Mouse (Mus musculus) liver, embryonic 12.5 days (tissue): ENCODE results near the gene Pdilt. TPM values are rescaled to one million over a fixed set of nuclear protein-coding genes. Genes with fewer than 3 reads are reported as not detected.
"Not testable (repeated sequence)": the region's sequence is repeated elsewhere in the genome, so short reads cannot be mapped to it uniquely, and the experiment has no call there.

Experiments
- ATAC-seq: fragments of 200-750 bp; cut with Nextera tagmentation; 2 replicates; pipeline ENCODE4 v1.8.0; 2017; ENCODE audit warnings: moderate number of reproducible peaks, mild to moderate bottlenecking, moderate library complexity
- H3K27ac ChIP-seq: fragments of 300-500 bp; sonication (generic); 2 replicates; pipeline ENCODE4 v1.5.1; 2016; ENCODE audit warnings: mild to moderate bottlenecking
- H3K27me3 ChIP-seq: fragments of 300-500 bp; sonication (generic); replicated peaks from 2 replicates; pipeline ENCODE4 v1.6.1; 2016; ENCODE audit warnings: mild to moderate bottlenecking, moderate library complexity
- H3K36me3 ChIP-seq: fragments of 300-500 bp; sonication (generic); 2 replicates; pipeline ENCODE4 v1.6.1; 2016; ENCODE audit warnings: mild to moderate bottlenecking, moderate library complexity
- H3K4me1 ChIP-seq: fragments of 300-500 bp; sonication (generic); 2 replicates; pipeline ENCODE4 v1.6.1; 2016
- H3K4me2 ChIP-seq: fragments of 300-500 bp; sonication (generic); 2 replicates; pipeline ENCODE4 v1.6.1; 2016; ENCODE audit warnings: mild to moderate bottlenecking, moderate library complexity
- H3K4me3 ChIP-seq: fragments of 300-500 bp; sonication (generic); 2 replicates; pipeline ENCODE4 v1.5.1; 2016; ENCODE audit warnings: mild to moderate bottlenecking, moderate library complexity
- H3K9ac ChIP-seq: fragments of 300-500 bp; sonication (generic); 2 replicates; pipeline ENCODE4 v1.6.1; 2016; ENCODE audit warnings: mild to moderate bottlenecking, moderate library complexity
- H3K9me3 ChIP-seq: fragments of 300-500 bp; sonication (generic); replicated peaks from 2 replicates; pipeline ENCODE4 v1.6.1; 2016; ENCODE audit warnings: mild to moderate bottlenecking, moderate library complexity
- WGBS: fragments of 180-500 bp; shearing (Covaris S2); methylation state at CpG from one replicate; pipeline ENCODE4 v1.1.7; 2016; ENCODE audit not compliant: insufficient replicate concordance; 5-methylcytosine and 5-hydroxymethylcytosine counted together
- polyA plus RNA-seq: library from polyadenylated mRNA; unstranded; fragments of >200 nt; fragmentation: Nextera tagmentation; extraction: Ambion mirVana; gene quantifications from 2 replicates; pipeline ENCODE4 v1.2.1, GENCODE M21; 2016

Pdilt gene
- polyA plus RNA-seq: not detected in 2 replicates

DNA sequence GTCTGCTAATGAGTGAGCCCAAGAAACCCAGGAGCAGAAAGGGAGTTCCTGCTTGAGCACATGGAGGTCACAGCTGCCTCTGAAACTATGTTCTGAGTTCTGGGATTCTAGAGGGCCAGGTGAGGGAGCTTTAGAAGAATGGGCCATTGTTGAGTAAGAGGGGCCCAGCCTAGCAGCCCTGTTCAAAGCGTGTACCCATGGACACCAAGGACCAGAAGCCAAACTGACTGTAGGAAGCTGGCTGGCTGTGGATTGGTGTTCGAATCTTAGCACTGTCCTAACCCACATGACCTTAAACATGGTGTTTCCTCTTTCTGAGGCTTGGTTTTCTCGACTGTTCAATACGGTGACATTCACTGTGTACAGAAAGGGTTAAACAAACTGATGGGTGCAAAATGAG is at the start of gene Pdilt:
Pdilt (minus strand) TSS at position 101 of the 400 bp plus-strand sequence.
- ATAC-seq: no peak
- H3K27me3 ChIP-seq: no peaks in the 10 kb centered on the region
- no peak within 1 kb of the TSS for H3K4me2 ChIP-seq
- H3K4me1 ChIP-seq: no peaks in the 10 kb centered on the region
- H3K27ac ChIP-seq: no peak within 1 kb of the TSS
- WGBS: 37% methylated on average over 4 of the region's 4 CpGs
- no peak within 1 kb of the TSS for H3K4me3 ChIP-seq
- H3K36me3 ChIP-seq: no peaks in the 10 kb centered on the region
- no peak within 1 kb of the TSS for H3K9ac ChIP-seq
- H3K9me3 ChIP-seq: no peaks in the 10 kb centered on the region

DNA sequence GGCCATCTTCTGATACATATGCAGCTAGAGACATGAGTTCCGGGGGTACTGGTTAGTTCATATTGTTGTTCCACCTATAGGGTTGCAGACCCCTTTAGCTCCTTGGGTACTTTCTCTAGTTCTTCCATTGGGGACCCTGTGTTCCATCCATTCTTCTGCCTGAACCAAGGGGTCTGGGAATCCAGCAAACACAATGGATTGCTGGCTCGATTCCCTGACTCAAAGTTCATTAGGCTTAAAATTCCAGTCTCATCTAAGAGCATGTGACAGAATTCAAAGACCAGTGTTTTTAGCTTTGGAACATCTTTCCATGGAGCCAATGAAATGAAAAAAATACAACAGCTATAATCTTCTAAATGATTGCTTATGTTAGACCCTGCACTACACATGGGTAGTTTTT is 39.2 kb upstream of the Pdilt start:
- WGBS: 60% methylated on average over 2 of the region's 2 CpGs
- H3K9ac ChIP-seq, H3K4me2 ChIP-seq, ATAC-seq, H3K27me3 ChIP-seq, H3K27ac ChIP-seq, H3K4me1 ChIP-seq, H3K9me3 ChIP-seq, H3K36me3 ChIP-seq, H3K4me3 ChIP-seq: not testable (repeated sequence)

- 34% methylated on average over 4 of the region's 4 CpGs for WGBS
- ATAC-seq: no peak
These were observed 38.2 kb upstream of the Pdilt start for GRCm38 (mm10) chr7:119561441-119561840.

GRCm38 (mm10) chr7:119560452-119560835 is 37.2 kb upstream of the Pdilt start:
- Histone ChIP-seq H3K4me2 (no peak overlapping the region), H3K4me1 (no peaks in the 10 kb centered on the region), H3K9me3 (no peaks in the 10 kb centered on the region), H3K27me3 (no peaks in the 10 kb centered on the region), H3K27ac (no peak overlapping the region), H3K36me3 (no peaks in the 10 kb centered on the region), H3K4me3 (no peak overlapping the region), H3K9ac (no peak overlapping the region)
- WGBS: 55% methylated on average over 3 of the region's 3 CpGs
- no peak for ATAC-seq

More at GRCm38 (mm10) chr7:119561441-119561840, 38.2 kb upstream of the Pdilt start:
- no peak overlapping the region for H3K4me2 ChIP-seq
- H3K27ac ChIP-seq: no peak overlapping the region
- H3K4me1 ChIP-seq: no peaks in the 10 kb centered on the region
- H3K27me3 ChIP-seq: no peaks in the 10 kb centered on the region
- H3K9ac ChIP-seq: no peak overlapping the region
- H3K4me3 ChIP-seq: no peak overlapping the region
- no peaks in the 10 kb centered on the region for H3K36me3 ChIP-seq
- no peaks in the 10 kb centered on the region for H3K9me3 ChIP-seq

DNA sequence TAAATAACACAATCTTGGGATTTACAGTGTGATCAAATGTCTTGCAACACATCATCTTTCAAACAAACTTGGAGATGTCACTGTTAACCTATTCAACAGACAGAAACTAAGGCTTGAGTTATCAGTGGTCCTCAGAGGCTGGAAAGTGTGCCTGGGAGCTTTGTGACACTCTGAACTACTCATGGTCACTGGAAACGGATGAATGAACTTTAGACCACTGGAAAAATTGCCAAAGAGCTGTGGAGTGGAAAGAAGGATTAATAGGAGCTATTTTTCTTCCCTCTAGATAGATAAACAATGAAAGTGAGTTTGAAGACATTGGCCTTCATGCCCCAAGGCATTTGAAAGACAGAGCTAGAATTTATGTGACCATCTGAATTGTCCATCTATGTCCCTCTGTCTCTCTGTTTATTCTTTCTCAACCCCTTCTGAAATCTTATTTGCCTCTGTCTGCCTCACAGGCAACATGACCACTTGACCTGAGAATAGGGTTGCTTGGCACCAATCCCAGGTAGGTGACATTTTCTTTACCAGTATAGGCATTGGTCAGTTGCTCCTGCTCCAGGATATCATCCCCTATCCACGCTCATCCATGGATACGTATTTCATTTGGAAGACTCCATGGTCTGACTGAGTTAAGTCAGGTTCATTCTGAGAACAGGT is 36.6 kb upstream of the Pdilt start:
- no peak overlapping the region for H3K27ac ChIP-seq
- H3K27me3 ChIP-seq: no peaks in the 10 kb centered on the region
- H3K9ac ChIP-seq: no peak overlapping the region
- H3K4me3 ChIP-seq: no peak overlapping the region
- H3K4me1 ChIP-seq: no peaks in the 10 kb centered on the region
- H3K36me3 ChIP-seq: no peaks in the 10 kb centered on the region
- no peaks in the 10 kb centered on the region for H3K9me3 ChIP-seq
- H3K4me2 ChIP-seq: no peak overlapping the region
- ATAC-seq: no peak
- 61% methylated on average over 3 of the region's 3 CpGs for WGBS

GRCm38 (mm10) chr7:119554040-119554439 is 30.8 kb upstream of the Pdilt start, which contains the start of gene Acsm2:
Acsm2 (plus strand) TSS chr7:119554340.
- H3K27ac ChIP-seq: no peak within 1 kb of the TSS
- ATAC-seq: no peak
- no peaks in the 10 kb centered on the region for H3K27me3 ChIP-seq
- no peak within 1 kb of the TSS for H3K4me2 ChIP-seq
- no peaks in the 10 kb centered on the region for H3K9me3 ChIP-seq
- H3K36me3 ChIP-seq: no peaks in the 10 kb centered on the region
- 77% methylated on average over 1 of the region's 1 CpGs for WGBS
- H3K4me1 ChIP-seq: no peaks in the 10 kb centered on the region
- no peak within 1 kb of the TSS for H3K9ac ChIP-seq
- H3K4me3 ChIP-seq: no peak within 1 kb of the TSS

- Histone ChIP-seq H3K36me3 (no peaks in the 10 kb centered on the region), H3K27ac (no peak overlapping the region), H3K27me3 (no peaks in the 10 kb centered on the region), H3K9ac (no peak overlapping the region), H3K9me3 (no peaks in the 10 kb centered on the region), H3K4me1 (no peaks in the 10 kb centered on the region), H3K4me2 (no peak overlapping the region), H3K4me3 (no peak overlapping the region)
- 54% methylated on average over 3 of the region's 3 CpGs for WGBS
- no peak for ATAC-seq
These were observed 27.4 kb upstream of the Pdilt start for GRCm38 (mm10) chr7:119550471-119551222.

DNA sequence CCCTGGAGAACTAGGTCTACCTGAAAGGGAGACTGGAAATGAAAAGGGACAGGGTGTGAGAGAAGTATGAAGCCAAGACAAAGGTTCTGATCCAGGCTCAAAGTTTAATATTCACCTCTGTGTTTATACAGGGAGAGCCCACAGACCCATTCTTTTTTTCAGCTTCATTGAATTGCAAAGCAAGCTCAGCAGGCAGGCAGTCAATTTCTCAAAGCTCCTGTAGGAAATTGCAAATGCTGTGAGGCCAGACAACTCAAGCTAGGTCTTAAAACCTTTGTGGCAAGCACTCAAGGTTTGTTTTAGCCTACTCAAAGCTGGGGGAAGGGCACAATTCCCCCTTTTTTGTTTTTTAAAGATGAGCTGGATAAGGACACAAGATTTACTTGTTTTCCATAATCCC is 22.3 kb upstream of the Pdilt start:
- H3K4me2 ChIP-seq: no peak overlapping the region
- H3K36me3 ChIP-seq: no peaks in the 10 kb centered on the region
- no peak for ATAC-seq
- H3K4me3 ChIP-seq: no peak overlapping the region
- no peaks in the 10 kb centered on the region for H3K27me3 ChIP-seq
- H3K9ac ChIP-seq: no peak overlapping the region
- no peaks in the 10 kb centered on the region for H3K4me1 ChIP-seq
- H3K9me3 ChIP-seq: no peaks in the 10 kb centered on the region
- no peak overlapping the region for H3K27ac ChIP-seq

GRCm38 (mm10) chr7:119542445-119542844 is 19.2 kb upstream of the Pdilt start:
- no peaks in the 10 kb centered on the region for H3K9me3 ChIP-seq
- H3K9ac ChIP-seq: no peak overlapping the region
- no peak overlapping the region for H3K4me2 ChIP-seq
- no peaks in the 10 kb centered on the region for H3K4me1 ChIP-seq
- no peak for ATAC-seq
- WGBS: 42% methylated on average over 2 of the region's 2 CpGs
- no peaks in the 10 kb centered on the region for H3K36me3 ChIP-seq
- H3K27me3 ChIP-seq: no peaks in the 10 kb centered on the region
- no peak overlapping the region for H3K4me3 ChIP-seq
- no peak overlapping the region for H3K27ac ChIP-seq

DNA sequence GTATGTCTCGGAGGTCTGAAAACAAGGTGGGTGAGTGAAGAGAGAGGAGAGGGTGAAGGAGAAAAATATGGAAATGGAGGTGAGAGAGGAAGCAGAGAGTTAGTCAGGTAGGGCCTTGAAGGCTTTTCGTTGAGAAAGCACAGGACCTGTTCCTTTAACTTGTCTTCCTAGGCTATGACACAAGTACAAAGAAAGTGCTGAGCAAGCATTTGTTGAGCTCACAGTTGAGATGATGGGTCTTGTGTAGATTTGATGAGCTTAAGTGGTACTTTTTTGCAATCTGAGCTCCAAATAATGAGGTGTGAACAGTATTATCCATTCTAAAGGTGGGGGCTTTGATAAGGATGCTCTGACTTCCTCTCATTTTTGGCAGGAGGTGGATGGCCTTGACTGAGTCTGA is 11.1 kb upstream of the Pdilt start:
- 53% methylated on average over 2 of the region's 2 CpGs for WGBS
- no peaks in the 10 kb centered on the region for H3K9me3 ChIP-seq

GRCm38 (mm10) chr7:119532924-119533323 is 9.6 kb upstream of the Pdilt start:
- H3K36me3 ChIP-seq: no peaks in the 10 kb centered on the region
- no peaks in the 10 kb centered on the region for H3K4me1 ChIP-seq
- H3K9me3 ChIP-seq: no peaks in the 10 kb centered on the region
- H3K4me2 ChIP-seq: no peak overlapping the region
- H3K4me3 ChIP-seq: no peak overlapping the region
- 29% methylated on average over 1 of the region's 1 CpGs for WGBS
- H3K9ac ChIP-seq: no peak overlapping the region
- H3K27me3 ChIP-seq: no peaks in the 10 kb centered on the region
- no peak for ATAC-seq
- H3K27ac ChIP-seq: no peak overlapping the region

More for the DNA sequence above, 11.1 kb upstream of the Pdilt start:
- H3K27ac ChIP-seq: no peak overlapping the region
- no peak overlapping the region for H3K4me2 ChIP-seq
- no peak for ATAC-seq
- H3K4me3 ChIP-seq: no peak overlapping the region
- H3K4me1 ChIP-seq: no peaks in the 10 kb centered on the region
- H3K9ac ChIP-seq: no peak overlapping the region
- H3K36me3 ChIP-seq: no peaks in the 10 kb centered on the region
- H3K27me3 ChIP-seq: no peaks in the 10 kb centered on the region

- Histone ChIP-seq H3K4me3 (no peak overlapping the region), H3K4me2 (no peak overlapping the region), H3K27ac (no peak overlapping the region), H3K36me3 (no peaks in the 10 kb centered on the region), H3K9me3 (no peaks in the 10 kb centered on the region), H3K27me3 (no peaks in the 10 kb centered on the region), H3K4me1 (no peaks in the 10 kb centered on the region), H3K9ac (no peak overlapping the region)
- ATAC-seq: no peak
- 69% methylated on average over 7 of the region's 7 CpGs for WGBS
These were observed 5.3 kb upstream of the Pdilt start for GRCm38 (mm10) chr7:119528617-119529016.
